Mouse (Mus musculus) left cerebral cortex, postnatal 4 days (tissue): ENCODE results near the gene Mblac1. TPM values are rescaled to one million over a fixed set of nuclear protein-coding genes. Genes with fewer than 3 reads are reported as not detected.

Experiments
- DNase-seq: peaks from one replicate; pipeline ENCODE4 v3.0.0-alpha.2; 2022
- intact Hi-C: fragments of 180-260 bp; cut with DNase I; formaldehyde crosslinking; loops from one replicate; pipeline ENCODE4 v1.15.1; 2025
- total RNA-seq, 2 experiments: library from RNA; stranded (reverse); gene quantifications; 2 replicates each; pipeline ENCODE4 v1.2.3; 2021

The Mblac1 gene
- total RNA-seq, result 10 to 100 TPM in 1 of 2 experiments, 1 to 10 TPM in 1; 7.9 to 10.4 TPM

- peak; percentile 83 for DNase-seq
- intact Hi-C loops, result no loop called here
These were observed at the start of gene Mblac1 for GRCm38 (mm10) chr5:138193771-138194727. Mblac1 (plus strand) TSS chr5:138194314.

GRCm38 (mm10) chr5:138154390-138154789 lies 39.7 kb upstream of the Mblac1 start:
- intact Hi-C loops, result no loop called here
- no peak for DNase-seq

- peak; percentile 84 for DNase-seq
- intact Hi-C loops, result no loop called here
These were observed 38.6 kb upstream of the Mblac1 start, which contains the start of gene Zfp113 for GRCm38 (mm10) chr5:138155443-138155976. Zfp113 (minus strand) TSS chr5:138155744.

GRCm38 (mm10) chr5:138160224-138160762 lies 33.8 kb upstream of the Mblac1 start:
- DNase-seq, result no peak
- intact Hi-C loops, result no loop called here

- peak; percentile 95 for DNase-seq
- intact Hi-C loops, result no loop called here
These were observed 33.1 kb upstream of the Mblac1 start, which contains the start of gene Cops6 for GRCm38 (mm10) chr5:138160842-138161665. Cops6 (plus strand) TSS chr5:138161071.

- DNase-seq, result no peak
- intact Hi-C loops, result no loop called here
These were observed 31.1 kb upstream of the Mblac1 start for GRCm38 (mm10) chr5:138163046-138163445.

- DNase-seq, result no peak
- intact Hi-C loops, result no loop called here
These were observed 30.5 kb upstream of the Mblac1 start for GRCm38 (mm10) chr5:138163610-138164009.

GRCm38 (mm10) chr5:138165594-138165993 lies 28.5 kb upstream of the Mblac1 start:
- intact Hi-C loops, result no loop called here

GRCm38 (mm10) chr5:138170936-138171561 lies 23.1 kb upstream of the Mblac1 start:
- peak; percentile 98 for DNase-seq
- intact Hi-C loops, result no loop called here

More at GRCm38 (mm10) chr5:138165594-138165993, 28.5 kb upstream of the Mblac1 start:
- no peak for DNase-seq

- intact Hi-C loops, result no loop called here
- peak; percentile 99 for DNase-seq
These were observed 22.2 kb upstream of the Mblac1 start, which contains the start of the genes Ap4m1 and Mcm7 for GRCm38 (mm10) chr5:138171695-138172491. Ap4m1 (plus strand) TSS chr5:138172002. Mcm7 (minus strand) TSS chr5:138172422.

- DNase-seq, result no peak
- intact Hi-C loops, result no loop called here
These were observed 20.9 kb upstream of the Mblac1 start for GRCm38 (mm10) chr5:138173217-138173616.

- DNase-seq, result peak; percentile 84
- intact Hi-C loops, result no loop called here
These were observed 7.0 kb upstream of the Mblac1 start, which contains the start of the genes Taf6 and Cnpy4 for GRCm38 (mm10) chr5:138186950-138187638. Taf6 (minus strand) TSS chr5:138187451. Cnpy4 (plus strand) TSS chr5:138187485.

- intact Hi-C loops, result no loop called here
- peak; percentile 60 for DNase-seq
These were observed 6.3 kb upstream of the Mblac1 start for GRCm38 (mm10) chr5:138187661-138188306.

- DNase-seq, result peak; percentile 44
- intact Hi-C loops, result no loop called here
These were observed 736 bp downstream of the Mblac1 start for GRCm38 (mm10) chr5:138194755-138195345.

GRCm38 (mm10) chr5:138195463-138195862 lies 1.3 kb downstream of the Mblac1 start:
- intact Hi-C loops, result no loop called here
- no peak for DNase-seq

- DNase-seq, result no peak
- intact Hi-C loops, result no loop called here
These were observed 5.5 kb downstream of the Mblac1 start for GRCm38 (mm10) chr5:138199576-138199975.

GRCm38 (mm10) chr5:138202086-138202485 lies 8.0 kb downstream of the Mblac1 start:
- intact Hi-C loops, result no loop called here
- DNase-seq, result no peak
